Mouse (Mus musculus) midbrain, postnatal 0 days (tissue): ENCODE data around the gene Dhx9. TPM values are rescaled to one million over a fixed set of nuclear protein-coding genes. Genes with fewer than 3 reads are reported as not detected.

Experiments
- ATAC-seq: fragments of 200-750 bp; cut with Nextera tagmentation; 2 replicates; pipeline ENCODE4 v1.8.0; 2017; ENCODE audit warnings: moderate number of reproducible peaks, mild to moderate bottlenecking, moderate TSS enrichment, moderate library complexity; ENCODE audit not compliant: low FRiP score
- DNase-seq: peaks from one replicate; pipeline ENCODE4 v3.0.0-alpha.2; 2015; ENCODE audit warnings: low spot score
- H3K27ac ChIP-seq: fragments of 300-500 bp; sonication (generic); 2 replicates; pipeline ENCODE4 v1.5.1; 2014; ENCODE audit warnings: low read depth, mild to moderate bottlenecking, low read length, mixed read lengths
- H3K27me3 ChIP-seq: fragments of 300-500 bp; sonication (generic); 2 replicates; pipeline ENCODE4 v1.6.1; 2014; ENCODE audit warnings: low read length, control low read depth, mixed read lengths; ENCODE audit not compliant: insufficient read depth
- H3K36me3 ChIP-seq: fragments of 300-500 bp; sonication (generic); 2 replicates; pipeline ENCODE4 v1.6.1; 2014; ENCODE audit warnings: low read length, control low read depth, mixed read lengths; ENCODE audit not compliant: insufficient read depth
- H3K4me1 ChIP-seq: fragments of 300-500 bp; sonication (generic); 2 replicates; pipeline ENCODE4 v1.6.1; 2014; ENCODE audit warnings: mild to moderate bottlenecking, control low read depth, antibody characterized with exemption, low read length, mixed read lengths; ENCODE audit not compliant: insufficient read depth
- H3K4me2 ChIP-seq: fragments of 300-500 bp; sonication (generic); 2 replicates; pipeline ENCODE4 v1.6.1; 2014; ENCODE audit warnings: low read depth, mild to moderate bottlenecking, low read length, mixed read lengths; ENCODE audit not compliant: poor library complexity, severe bottlenecking
- H3K4me3 ChIP-seq: fragments of 300-500 bp; sonication (generic); 2 replicates; pipeline ENCODE4 v1.5.1; 2014; ENCODE audit warnings: low read depth, mild to moderate bottlenecking, low read length, moderate library complexity
- H3K9ac ChIP-seq: fragments of 300-500 bp; sonication (generic); replicated peaks from 2 replicates; pipeline ENCODE4 v1.6.1; 2014; ENCODE audit warnings: mild to moderate bottlenecking, low read length, moderate library complexity, mixed read lengths; ENCODE audit not compliant: poor library complexity, severe bottlenecking
- H3K9me3 ChIP-seq: fragments of 300-500 bp; sonication (generic); 2 replicates; pipeline ENCODE4 v1.6.1; 2016; ENCODE audit warnings: low read length, control low read depth
- CTCF ChIP-seq: IDR thresholded peaks from 2 replicates; pipeline ENCODE4 v1.5.1; 2016; ENCODE audit warnings: antibody characterized with exemption, mild to moderate bottlenecking
- WGBS: fragments of 180-500 bp; shearing (Covaris S2); extraction: QIAGEN DNeasy Blood & Tissue Kit; methylation state at CpG from one replicate; pipeline ENCODE4 v1.1.7; 2014; 5-methylcytosine and 5-hydroxymethylcytosine counted together
- polyA plus RNA-seq: library from polyadenylated mRNA; unstranded; fragments of >200 nt; fragmentation: Nextera tagmentation; extraction: Ambion mirVana; gene quantifications from 2 replicates; pipeline ENCODE4 v1.2.1, GENCODE M21; 2015
- total RNA-seq: library from RNA; depleted of rRNA; stranded (reverse); fragments of >200 nt; gene quantifications from 2 replicates; pipeline ENCODE4 v1.2.3, GENCODE M21; 2014

Gene Dhx9
- total and polyA plus RNA-seq, 2 experiments from 2014 or later: 30.0 to 53.7 TPM

DNA sequence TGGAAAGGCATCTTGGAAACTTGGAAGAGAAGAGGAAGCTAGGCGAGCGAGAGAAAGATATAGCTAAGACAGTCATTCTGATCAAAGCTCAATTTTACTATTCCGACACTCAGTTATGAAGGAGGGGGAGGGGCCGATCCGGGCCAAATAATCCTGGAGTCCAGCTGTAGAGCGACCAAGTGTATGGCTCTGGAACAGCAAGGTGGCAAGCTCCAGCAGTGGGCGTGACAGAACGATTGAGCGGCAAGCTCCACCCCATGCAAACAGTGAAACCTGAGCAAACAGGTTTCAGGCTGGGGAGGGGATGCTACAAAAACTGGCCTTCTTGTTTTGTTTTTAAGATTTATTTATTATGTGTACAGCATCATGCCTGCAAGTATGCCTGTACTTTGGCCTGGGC, 12.6 kb upstream of the Dhx9 start:
- ATAC-seq: no peak
- Histone ChIP-seq H3K27me3 (no peaks in the 10 kb centered on the region), H3K4me3 (no peak overlapping the region), H3K9ac (no peak overlapping the region), H3K4me2 (no peak overlapping the region), H3K9me3 (no peaks in the 10 kb centered on the region), H3K36me3 (no peaks in the 10 kb centered on the region), H3K4me1 (no peaks in the 10 kb centered on the region), H3K27ac (no peak overlapping the region)
- DNase-seq: no peak
- no peak for TF ChIP-seq CTCF
- WGBS: 89% methylated on average over 9 of the region's 9 CpGs

DNA sequence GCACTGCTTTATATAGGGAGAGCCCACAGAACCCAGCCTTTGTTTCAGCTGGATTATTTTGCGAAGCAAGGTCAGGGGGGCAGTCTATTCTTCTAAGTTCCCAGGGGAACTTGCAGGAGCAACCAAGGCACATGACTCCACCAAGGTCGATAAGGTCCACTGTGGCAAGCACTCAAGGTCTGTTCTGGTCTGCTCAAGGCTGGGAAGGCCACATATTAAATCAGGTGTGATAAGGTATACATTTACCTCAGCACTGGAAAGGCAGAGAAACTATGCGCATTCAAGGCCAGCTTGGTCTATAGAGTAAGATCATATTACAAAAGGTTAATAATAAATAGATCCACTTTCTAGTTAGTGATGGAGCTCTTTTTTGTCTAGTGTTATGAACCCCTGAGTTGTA, 8.6 kb upstream of the Dhx9 start:
- Histone ChIP-seq H3K4me3 (no peak overlapping the region), H3K27me3 (no peaks in the 10 kb centered on the region), H3K4me2 (no peak overlapping the region), H3K36me3 (no peaks in the 10 kb centered on the region), H3K9ac (no peak overlapping the region), H3K4me1 (no peaks in the 10 kb centered on the region), H3K9me3 (no peaks in the 10 kb centered on the region), H3K27ac (no peak overlapping the region)
- WGBS: 78% methylated on average over 3 of the region's 3 CpGs
- ATAC-seq (no peak), DNase-seq (no peak)
- no peak for TF ChIP-seq CTCF

DNA sequence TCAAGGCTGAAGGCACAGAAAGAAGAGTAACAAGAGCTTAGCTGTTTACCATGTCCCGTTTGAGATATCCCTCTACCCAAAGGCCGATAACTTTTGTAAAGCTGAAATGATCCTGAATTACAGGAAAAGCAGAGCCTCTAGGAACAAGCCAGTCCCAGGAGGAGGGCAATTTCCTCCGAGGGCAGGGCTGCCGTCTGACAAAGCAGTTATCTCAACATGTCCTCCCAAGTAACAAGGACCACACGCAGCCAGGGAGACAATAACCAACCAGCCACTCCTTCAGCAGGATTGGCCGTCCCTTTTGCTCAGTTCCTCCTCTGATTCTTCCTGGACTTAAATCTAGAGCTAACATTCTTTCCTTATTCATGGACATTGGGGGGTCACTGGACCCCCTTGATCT, 6.5 kb upstream of the Dhx9 start:
- Histone ChIP-seq H3K9ac (no peak overlapping the region), H3K27ac (no peak overlapping the region), H3K9me3 (no peaks in the 10 kb centered on the region), H3K27me3 (no peaks in the 10 kb centered on the region), H3K4me1 (no peaks in the 10 kb centered on the region), H3K36me3 (no peaks in the 10 kb centered on the region), H3K4me2 (no peak overlapping the region), H3K4me3 (no peak overlapping the region)
- WGBS: 25% methylated on average over 6 of the region's 6 CpGs
- DNase-seq (no peak), ATAC-seq (no peak)
- no peak for TF ChIP-seq CTCF

DNA sequence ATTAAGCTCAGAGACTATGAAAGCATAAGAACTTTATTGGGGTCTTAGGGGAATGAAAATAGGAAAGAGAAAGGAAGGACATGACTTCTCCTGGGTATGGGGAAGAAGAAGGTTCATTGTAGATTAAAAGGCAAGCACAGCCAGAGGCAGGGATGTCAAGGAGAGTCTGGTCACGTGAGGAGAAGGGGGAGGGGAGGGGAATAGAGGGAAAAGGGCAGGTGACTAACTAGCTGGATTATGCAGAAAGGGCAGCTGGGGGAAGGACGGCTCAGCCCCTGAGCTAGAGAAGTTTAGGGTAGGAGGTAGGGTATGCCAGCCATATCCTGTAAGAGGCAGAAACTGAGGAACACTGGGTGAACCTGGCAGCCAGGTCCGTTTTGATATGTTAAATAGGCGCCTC, 5.9 kb upstream of the Dhx9 start:
- 22% methylated on average over 4 of the region's 4 CpGs for WGBS
- ATAC-seq: no peak
- Histone ChIP-seq H3K36me3 (no peaks in the 10 kb centered on the region), H3K4me3 (no peak overlapping the region), H3K4me2 (no peak overlapping the region), H3K4me1 (no peaks in the 10 kb centered on the region), H3K9me3 (no peaks in the 10 kb centered on the region), H3K27me3 (no peaks in the 10 kb centered on the region), H3K27ac (no peak overlapping the region), H3K9ac (no peak overlapping the region)
- DNase-seq: no peak
- TF ChIP-seq CTCF: no peak

DNA sequence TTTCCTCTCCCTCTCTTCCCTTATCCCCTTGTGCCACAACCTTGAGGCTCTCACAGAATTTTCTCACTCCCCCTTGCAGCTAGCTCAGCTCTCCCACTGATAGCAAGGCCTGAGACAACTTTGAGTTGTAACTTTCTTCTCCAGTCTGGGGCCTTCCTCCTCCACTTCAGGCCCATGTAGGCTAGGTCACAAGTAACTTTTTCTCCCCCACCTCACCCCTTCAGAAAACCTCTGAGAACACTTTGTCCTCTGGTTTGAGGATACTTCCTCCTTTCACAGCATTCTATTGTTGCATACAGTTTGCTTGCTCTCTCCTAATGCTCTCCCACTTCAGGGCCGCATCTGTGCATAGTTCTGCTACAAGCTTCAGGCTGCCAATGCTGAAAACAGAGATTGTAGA, 4.4 kb upstream of the Dhx9 start:
- TF ChIP-seq CTCF: no peak
- Histone ChIP-seq H3K4me1 (no peaks in the 10 kb centered on the region), H3K36me3 (no peaks in the 10 kb centered on the region), H3K9me3 (no peaks in the 10 kb centered on the region), H3K4me3 (no peak overlapping the region), H3K9ac (no peak overlapping the region), H3K27me3 (no peaks in the 10 kb centered on the region), H3K4me2 (no peak overlapping the region), H3K27ac (no peak overlapping the region)
- 95% methylated on average over 1 of the region's 1 CpGs for whole genome bisulfite sequencing
- DNase-seq: no peak
- no peak for ATAC-seq

DNA sequence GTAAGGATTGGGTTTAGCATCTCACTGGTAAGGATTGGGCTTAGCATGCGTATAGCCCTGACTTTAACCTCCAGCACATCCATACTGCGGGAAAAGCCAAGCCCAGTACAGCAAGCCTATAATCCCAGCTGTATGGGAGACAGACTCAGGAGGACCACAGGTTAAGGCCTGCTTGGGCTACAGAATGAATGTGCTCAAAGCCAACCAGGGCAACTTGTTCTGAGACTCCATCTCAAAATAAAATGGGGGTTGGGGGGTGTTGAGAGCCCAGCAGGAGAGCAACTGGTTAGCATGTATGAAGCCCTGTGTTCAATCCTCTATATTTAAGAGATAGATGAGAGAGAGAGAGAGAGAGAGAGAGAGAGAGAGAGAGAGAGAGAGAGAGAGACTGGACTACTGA, 3.9 kb upstream of the Dhx9 start:
- 78% methylated on average over 2 of the region's 2 CpGs for WGBS
- Histone ChIP-seq H3K4me3 (no peak overlapping the region), H3K27ac (no peak overlapping the region), H3K36me3 (no peaks in the 10 kb centered on the region), H3K4me1 (no peaks in the 10 kb centered on the region), H3K9ac (no peak overlapping the region), H3K27me3 (no peaks in the 10 kb centered on the region), H3K4me2 (no peak overlapping the region), H3K9me3 (no peaks in the 10 kb centered on the region)
- no peak for TF ChIP-seq CTCF
- no peak for ATAC-seq
- no peak for DNase-seq
